Mouse (Mus musculus) myocyte (in vitro differentiated cells): ENCODE results near the gene Hddc2.

Experiments
- CEBPB ChIP-seq: IDR thresholded peaks from 2 replicates; pipeline ENCODE4 v1.6.1; 2011; ENCODE audit warnings: mild to moderate bottlenecking, moderate library complexity; ENCODE audit not compliant: poor library complexity, insufficient read depth, severe bottlenecking
- E2F4 ChIP-seq: IDR thresholded peaks from one replicate; pipeline ENCODE4 v1.6.1; 2011; ENCODE audit warnings: mild to moderate bottlenecking, control low read depth, moderate library complexity; ENCODE audit not compliant: insufficient read depth
- MAX ChIP-seq: IDR thresholded peaks from one replicate; pipeline ENCODE4 v1.6.1; 2011; ENCODE audit warnings: low read depth, mild to moderate bottlenecking, control low read depth
- MYOD1 ChIP-seq, 3 experiments: IDR thresholded peaks; one replicate each; pipeline ENCODE4 v1.6.1; 2011; ENCODE audit warnings: control low read depth in 2 of 3, low read depth in 2 of 3, mild to moderate bottlenecking in 2 of 3, moderate library complexity in 1 of 3; ENCODE audit not compliant: insufficient read length in 2 of 3, control insufficient read depth in 1 of 3
- MYOG ChIP-seq, 3 experiments: IDR thresholded peaks; one replicate each; pipeline ENCODE4 v1.6.1; 2011; ENCODE audit warnings: control low read depth in 2 of 3, low read depth in 2 of 3, mild to moderate bottlenecking in 2 of 3; ENCODE audit not compliant: insufficient read length in 2 of 3, control insufficient read depth in 1 of 3, insufficient read depth in 1 of 3
- POLR2A ChIP-seq: IDR thresholded peaks from one replicate; pipeline ENCODE4 v1.6.1; 2011; ENCODE audit warnings: low read depth, mild to moderate bottlenecking, control low read depth, moderate library complexity; ENCODE audit not compliant: insufficient read length
- POLR2AphosphoS2 ChIP-seq: IDR thresholded peaks from one replicate; pipeline ENCODE4 v1.6.1; 2011; ENCODE audit warnings: low read depth, control low read depth; ENCODE audit not compliant: insufficient read length
- REST ChIP-seq: IDR thresholded peaks from one replicate; pipeline ENCODE4 v1.6.1; 2011; ENCODE audit warnings: mild to moderate bottlenecking, control low read depth, moderate library complexity; ENCODE audit not compliant: insufficient read depth, insufficient read length
- SRF ChIP-seq: IDR thresholded peaks from one replicate; pipeline ENCODE4 v1.6.1; 2011; ENCODE audit warnings: low read depth; ENCODE audit not compliant: control insufficient read depth, insufficient read length
- TCF12 ChIP-seq: IDR thresholded peaks from one replicate; pipeline ENCODE4 v1.6.1; 2011; ENCODE audit warnings: mild to moderate bottlenecking, control low read depth; ENCODE audit not compliant: poor library complexity, insufficient read depth, severe bottlenecking
- TCF3 ChIP-seq: IDR thresholded peaks from one replicate; pipeline ENCODE4 v1.6.1; 2011; ENCODE audit warnings: low read depth, control low read depth; ENCODE audit not compliant: insufficient read length

- TF ChIP-seq MAX (no peak), POLR2A (no peak), MYOG (IDR thresholded peaks at IDR 0.05; ENCODE audit: control insufficient read depth in 1 of 3, insufficient read depth in 1 of 3, insufficient read length in 2 of 3, low read depth in 2 of 3) (no peak), CEBPB (no peak), TCF3 (no peak), E2F4 (no peak), MYOD1 (IDR thresholded peaks at IDR 0.05; ENCODE audit: control insufficient read depth in 1 of 3, insufficient read length in 2 of 3, low read depth in 2 of 3) (peak in 2 of 3 experiments; percentile 7 to 27), POLR2AphosphoS2 (no peak), SRF (no peak), REST (no peak), TCF12 (no peak)
Observed at GRCm38 (mm10) chr10:31288697-31289390, 24.3 kb upstream of the Hddc2 start.
